Mouse (Mus musculus) neural tube, embryonic 15.5 days (tissue): Measurements from ENCODE around the gene 4930544D05Rik. TPM values are rescaled to one million over a fixed set of nuclear protein-coding genes. Genes with fewer than 3 reads are reported as not detected.

ENCODE experiments used
- ATAC-seq: fragments of 200-750 bp; cut with Nextera tagmentation; 2 replicates; pipeline ENCODE4 v1.8.0; 2017; ENCODE audit warnings: mild to moderate bottlenecking, moderate TSS enrichment, moderate library complexity; ENCODE audit not compliant: low FRiP score
- H3K27ac ChIP-seq: fragments of 300-500 bp; sonication (generic); replicated peaks from 2 replicates; pipeline ENCODE4 v1.5.1; 2015; ENCODE audit warnings: mild to moderate bottlenecking, inconsistent platforms
- H3K27me3 ChIP-seq: fragments of 300-500 bp; sonication (generic); replicated peaks from 2 replicates; pipeline ENCODE4 v1.6.1; 2015; ENCODE audit warnings: inconsistent platforms
- H3K36me3 ChIP-seq: fragments of 300-500 bp; sonication (generic); 2 replicates; pipeline ENCODE4 v1.6.1; 2015; ENCODE audit warnings: inconsistent platforms
- H3K4me1 ChIP-seq: fragments of 300-500 bp; sonication (generic); 2 replicates; pipeline ENCODE4 v1.6.1; 2015; ENCODE audit warnings: inconsistent platforms
- H3K4me2 ChIP-seq: fragments of 300-500 bp; sonication (generic); 2 replicates; pipeline ENCODE4 v1.6.1; 2015; ENCODE audit warnings: inconsistent platforms, mild to moderate bottlenecking, moderate library complexity
- H3K4me3 ChIP-seq: fragments of 300-500 bp; sonication (generic); replicated peaks from 2 replicates; pipeline ENCODE4 v1.5.1; 2015; ENCODE audit warnings: mild to moderate bottlenecking, inconsistent platforms
- H3K9ac ChIP-seq: fragments of 300-500 bp; sonication (generic); replicated peaks from 2 replicates; pipeline ENCODE4 v1.6.1; 2015; ENCODE audit warnings: mild to moderate bottlenecking, inconsistent platforms
- H3K9me3 ChIP-seq: fragments of 300-500 bp; sonication (generic); replicated peaks from 2 replicates; pipeline ENCODE4 v1.6.1; 2016; ENCODE audit warnings: inconsistent platforms
- WGBS: fragments of 180-500 bp; shearing (Covaris S2); methylation state at CpG from one replicate; pipeline ENCODE4 v1.1.7; 2015; ENCODE audit warnings: mixed read lengths; 5-methylcytosine and 5-hydroxymethylcytosine counted together
- polyA plus RNA-seq: library from polyadenylated mRNA; unstranded; fragments of >200 nt; fragmentation: Nextera tagmentation; extraction: Ambion mirVana; gene quantifications from 2 replicates; pipeline ENCODE4 v1.2.1, GENCODE M21; 2015

The 4930544D05Rik gene
- polyA plus RNA-seq, 1 experiment from 2014 or later = not detected

- Histone ChIP-seq H3K27me3 (no peaks in the 10 kb centered on the region), H3K4me3 (no peak overlapping the region), H3K36me3 (no peaks in the 10 kb centered on the region), H3K9me3 (no peaks in the 10 kb centered on the region), H3K9ac (no peak overlapping the region), H3K4me2 (no peak overlapping the region), H3K4me1 (peaks cover 60% of the 10 kb centered on the region), H3K27ac (peak overlapping the region; percentile 23; the same call in 1 of the 2 replicates)
- ATAC-seq = no peak
- WGBS = 72% methylated on average over 6 of the region's 6 CpGs
These were observed 32.5 kb upstream of the 4930544D05Rik start for GRCm38 (mm10) chr11:70583022-70583714.

GRCm38 (mm10) chr11:70583775-70584174, 31.9 kb upstream of the 4930544D05Rik start:
- no peak for ATAC-seq
- 94% methylated on average over 7 of the region's 7 CpGs for WGBS
- no peak overlapping the region for H3K4me3 ChIP-seq
- no peak overlapping the region for H3K9ac ChIP-seq
- no peak overlapping the region for H3K4me2 ChIP-seq
- peaks cover 54% of the 10 kb centered on the region for H3K4me1 ChIP-seq
- no peaks in the 10 kb centered on the region for H3K27me3 ChIP-seq
- no peaks in the 10 kb centered on the region for H3K9me3 ChIP-seq
- peak overlapping the region; percentile 23; the same call in 1 of the 2 replicates for H3K27ac ChIP-seq
- H3K36me3 ChIP-seq = no peaks in the 10 kb centered on the region

- peaks cover 39% of the 10 kb centered on the region for H3K4me1 ChIP-seq
- no peak overlapping the region for H3K4me2 ChIP-seq
- H3K9ac ChIP-seq = no peak overlapping the region
- peak overlapping the region; percentile 54; the same call in 1 of the 2 replicates for H3K27ac ChIP-seq
- no peak; the same call in 1 of the 2 replicates for ATAC-seq
- WGBS = 20% methylated on average over 7 of the region's 7 CpGs
- H3K4me3 ChIP-seq = no peak overlapping the region
- no peaks in the 10 kb centered on the region for H3K9me3 ChIP-seq
- no peaks in the 10 kb centered on the region for H3K36me3 ChIP-seq
- H3K27me3 ChIP-seq = no peaks in the 10 kb centered on the region
These were observed 30.2 kb upstream of the 4930544D05Rik start for GRCm38 (mm10) chr11:70585457-70585856.

- ATAC-seq = no peak
- Histone ChIP-seq H3K9ac (no peak overlapping the region), H3K36me3 (no peaks in the 10 kb centered on the region), H3K27ac (no peak overlapping the region), H3K4me3 (no peak overlapping the region), H3K9me3 (no peaks in the 10 kb centered on the region), H3K27me3 (no peaks in the 10 kb centered on the region), H3K4me2 (no peak overlapping the region), H3K4me1 (peaks cover 39% of the 10 kb centered on the region)
- WGBS = 92% methylated on average over 3 of the region's 3 CpGs
These were observed 29.4 kb upstream of the 4930544D05Rik start for GRCm38 (mm10) chr11:70586261-70586660.

GRCm38 (mm10) chr11:70586954-70587353, 28.7 kb upstream of the 4930544D05Rik start:
- Histone ChIP-seq H3K4me2 (no peak overlapping the region), H3K27ac (no peak overlapping the region), H3K4me3 (no peak overlapping the region), H3K27me3 (no peaks in the 10 kb centered on the region), H3K9me3 (no peaks in the 10 kb centered on the region), H3K4me1 (peaks cover 37% of the 10 kb centered on the region), H3K9ac (no peak overlapping the region), H3K36me3 (no peaks in the 10 kb centered on the region)
- no peak for ATAC-seq
- 76% methylated on average over 5 of the region's 5 CpGs for WGBS

- no peak overlapping the region for H3K9ac ChIP-seq
- no peaks in the 10 kb centered on the region for H3K36me3 ChIP-seq
- H3K4me2 ChIP-seq = no peak overlapping the region
- H3K27me3 ChIP-seq = no peaks in the 10 kb centered on the region
- no peak overlapping the region for H3K4me3 ChIP-seq
- H3K9me3 ChIP-seq = no peaks in the 10 kb centered on the region
- peaks cover 11% of the 10 kb centered on the region; the same call in 1 of the 2 replicates for H3K4me1 ChIP-seq
- ATAC-seq = no peak
- WGBS = 85% methylated on average over 1 of the region's 1 CpGs
- no peak overlapping the region for H3K27ac ChIP-seq
These were observed 23.9 kb upstream of the 4930544D05Rik start for GRCm38 (mm10) chr11:70591733-70592132.

- no peak overlapping the region for H3K9ac ChIP-seq
- H3K36me3 ChIP-seq = peaks cover 24% of the 10 kb centered on the region
- no peaks in the 10 kb centered on the region for H3K9me3 ChIP-seq
- no peak for ATAC-seq
- H3K27me3 ChIP-seq = no peaks in the 10 kb centered on the region
- no peak overlapping the region for H3K27ac ChIP-seq
- no peak overlapping the region for H3K4me3 ChIP-seq
- peaks cover 11% of the 10 kb centered on the region; the same call in 1 of the 2 replicates for H3K4me1 ChIP-seq
- no peak overlapping the region for H3K4me2 ChIP-seq
- WGBS = 86% methylated on average over 15 of the region's 15 CpGs
These were observed 21.2 kb upstream of the 4930544D05Rik start for GRCm38 (mm10) chr11:70594253-70594989.

GRCm38 (mm10) chr11:70595638-70596037, 20.0 kb upstream of the 4930544D05Rik start:
- Histone ChIP-seq H3K27me3 (no peaks in the 10 kb centered on the region), H3K4me3 (no peak overlapping the region), H3K9me3 (no peaks in the 10 kb centered on the region), H3K4me1 (peaks cover 11% of the 10 kb centered on the region; the same call in 1 of the 2 replicates), H3K9ac (no peak overlapping the region), H3K27ac (peak overlapping the region; percentile 38; the same call in 1 of the 2 replicates), H3K4me2 (no peak overlapping the region), H3K36me3 (peaks cover 32% of the 10 kb centered on the region)
- ATAC-seq = no peak
- 83% methylated on average over 2 of the region's 2 CpGs for WGBS

GRCm38 (mm10) chr11:70596094-70596493, 19.6 kb upstream of the 4930544D05Rik start:
- no peak overlapping the region for H3K9ac ChIP-seq
- H3K9me3 ChIP-seq = no peaks in the 10 kb centered on the region
- H3K27me3 ChIP-seq = no peaks in the 10 kb centered on the region
- H3K4me1 ChIP-seq = peaks cover 11% of the 10 kb centered on the region; the same call in 1 of the 2 replicates
- H3K4me2 ChIP-seq = no peak overlapping the region
- H3K36me3 ChIP-seq = peaks cover 32% of the 10 kb centered on the region
- no peak overlapping the region for H3K4me3 ChIP-seq
- 52% methylated on average over 4 of the region's 4 CpGs for WGBS
- no peak for ATAC-seq
- H3K27ac ChIP-seq = peak overlapping the region; percentile 38; the same call in 1 of the 2 replicates

GRCm38 (mm10) chr11:70597301-70597700, 18.3 kb upstream of the 4930544D05Rik start:
- Histone ChIP-seq H3K27ac (no peak overlapping the region), H3K9ac (no peak overlapping the region), H3K4me1 (peaks cover 11% of the 10 kb centered on the region; the same call in 1 of the 2 replicates), H3K4me2 (no peak overlapping the region), H3K27me3 (no peaks in the 10 kb centered on the region), H3K9me3 (no peaks in the 10 kb centered on the region), H3K4me3 (no peak overlapping the region), H3K36me3 (peaks cover 41% of the 10 kb centered on the region)
- ATAC-seq = no peak
- WGBS = 83% methylated on average over 6 of the region's 6 CpGs

GRCm38 (mm10) chr11:70598451-70598953, 17.1 kb upstream of the 4930544D05Rik start:
- Histone ChIP-seq H3K4me1 (peaks cover 11% of the 10 kb centered on the region; the same call in 1 of the 2 replicates), H3K9ac (no peak overlapping the region), H3K27me3 (no peaks in the 10 kb centered on the region), H3K9me3 (no peaks in the 10 kb centered on the region), H3K27ac (no peak overlapping the region), H3K4me2 (no peak overlapping the region), H3K4me3 (no peak overlapping the region), H3K36me3 (peaks cover 49% of the 10 kb centered on the region)
- ATAC-seq = no peak
- 91% methylated on average over 9 of the region's 9 CpGs for WGBS
